Mouse (Mus musculus) heart, postnatal 10 days (tissue): ENCODE results near the gene Qrfpr. TPM values are rescaled to one million over a fixed set of nuclear protein-coding genes. Genes with fewer than 3 reads are reported as not detected.

Experiments used
- DNase-seq, 2 experiments: peaks; one replicate each; pipeline ENCODE4 v3.0.0; 2021
- intact Hi-C: fragments of 180-260 bp; cut with DNase I; formaldehyde crosslinking; loops from one replicate; pipeline ENCODE4 v1.15.1; 2025
- total RNA-seq, 2 experiments: library from RNA; stranded (reverse); gene quantifications; 2 replicates each; pipeline ENCODE4 v1.2.3; 2021

The Qrfpr gene
- total RNA-seq, 2 experiments from 2014 or later: not detected

GRCm38 (mm10) chr3:36155268-36155667, 66.8 kb downstream of the Qrfpr start:
- DNase-seq: no peak

GRCm38 (mm10) chr3:36150934-36151686, 71.0 kb downstream of the Qrfpr start, which contains the start of gene D3Ertd254e:
Gene D3Ertd254e, plus strand, starts transcription at chr3:36151017.
- peak; percentile 93 for DNase-seq
- intact Hi-C loops: no loop called here

More at GRCm38 (mm10) chr3:36155268-36155667, 66.8 kb downstream of the Qrfpr start:
- intact Hi-C loops: no loop called here

- intact Hi-C loops: no loop called here
- DNase-seq: no peak
Measured at GRCm38 (mm10) chr3:36150537-36150933, 71.6 kb downstream of the Qrfpr start.

GRCm38 (mm10) chr3:36138996-36139395, 83.1 kb downstream of the Qrfpr start:
- intact Hi-C loops: loop anchor here (5.0 kb wide), 2 partner anchors 167 to 452 kb away; no protein-coding TSS in a partner anchor
- DNase-seq: no peak

- intact Hi-C loops: loop anchor here (5.0 kb wide), 2 partner anchors 166 to 451 kb away; no protein-coding TSS in a partner anchor
- no peak for DNase-seq
Measured at GRCm38 (mm10) chr3:36138171-36138660, 83.9 kb downstream of the Qrfpr start.

GRCm38 (mm10) chr3:36137560-36137959, 84.6 kb downstream of the Qrfpr start:
- intact Hi-C loops: loop anchor here (5.0 kb wide), 2 partner anchors 165 to 450 kb away; no protein-coding TSS in a partner anchor
- DNase-seq: peak in 1 of 2 experiments; percentile 37

GRCm38 (mm10) chr3:36136152-36136551, 86.0 kb downstream of the Qrfpr start:
- intact Hi-C loops: loop anchor here (5.0 kb wide), 2 partner anchors 164 to 449 kb away; no protein-coding TSS in a partner anchor
- DNase-seq: no peak

Other genes with a start within 250 kb of the Qrfpr start
- gene Mccc1, start 221.6 kb downstream of the Qrfpr start, total RNA-seq: 10 to 100 TPM; 45.5 to 49.9 TPM
- gene Ccdc144b, start 168.8 kb downstream of the Qrfpr start, total RNA-seq: not detected
- gene Acad9, start 156.3 kb downstream of the Qrfpr start, total RNA-seq: 10 to 100 TPM; 57.4 to 58.4 TPM
- 1 to 10 TPM; 5.5 to 6.3 TPM for gene D3Ertd254e, start 71.3 kb downstream of the Qrfpr start, total RNA-seq